Mouse (Mus musculus): ENCODE data around the gene Cacna1d. TPM values are rescaled to one million over a fixed set of nuclear protein-coding genes. Genes with fewer than 3 reads are reported as not detected.

The Cacna1d gene
- polyA plus RNA-seq (2015; fragmentation: Nextera tagmentation; extraction: Ambion mirVana) = 0.22 and 0.36 TPM in 2 replicates

DNA sequence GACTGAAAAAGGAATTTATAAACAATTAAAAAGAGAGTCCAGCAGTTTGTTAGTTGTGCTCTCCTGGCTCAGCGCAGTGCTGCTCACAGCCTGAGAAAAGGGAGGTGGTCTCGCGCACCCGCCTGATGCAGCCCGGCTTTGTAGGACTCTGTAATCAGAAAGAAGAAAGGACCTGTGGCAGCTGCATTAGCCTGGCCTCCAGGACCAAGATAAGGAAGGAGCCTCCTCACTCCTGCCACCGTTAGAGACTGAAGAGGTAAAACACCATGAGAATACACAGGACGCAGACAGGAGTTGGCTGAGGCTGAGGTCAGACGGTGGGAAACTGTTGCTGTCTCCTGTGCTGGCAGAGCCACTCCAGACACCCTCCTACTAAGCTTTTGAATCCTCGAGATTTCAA lies at the start of gene Cacna1d:
TSS of gene Cacna1d (minus strand) at position 114 of the 400 bp plus-strand sequence.
- Histone ChIP-seq H3K4me1 (ENCODE audit: insufficient read depth) (no peaks in the 10 kb centered on the region), H3K9me3 (ENCODE audit: low read length) (no peaks in the 10 kb centered on the region), H3K27ac (ENCODE audit: low read depth) (no peak within 1 kb of the TSS), H3K9ac (replicated peaks) (no peak within 1 kb of the TSS), H3K4me3 (ENCODE audit: low read depth, low read length) (no peak within 1 kb of the TSS), H3K27me3 (ENCODE audit: insufficient read depth, low read length) (no peaks in the 10 kb centered on the region), H3K36me3 (replicated peaks; ENCODE audit: insufficient read depth, low read length) (peaks cover 49% of the 10 kb centered on the region), H3K4me2 (ENCODE audit: low read depth, low read length) (no peak within 1 kb of the TSS)
- TF ChIP-seq CTCF (IDR thresholded peaks at IDR 0.05; ENCODE audit: low read depth) (no peak), EP300 (IDR thresholded peaks at IDR 0.05; ENCODE audit: low read depth) (no peak)
- DNase-seq (no peak), ATAC-seq (no peak)
- WGBS (ENCODE audit: insufficient replicate concordance) = 80% methylated on average over 9 of the region's 9 CpGs

DNA sequence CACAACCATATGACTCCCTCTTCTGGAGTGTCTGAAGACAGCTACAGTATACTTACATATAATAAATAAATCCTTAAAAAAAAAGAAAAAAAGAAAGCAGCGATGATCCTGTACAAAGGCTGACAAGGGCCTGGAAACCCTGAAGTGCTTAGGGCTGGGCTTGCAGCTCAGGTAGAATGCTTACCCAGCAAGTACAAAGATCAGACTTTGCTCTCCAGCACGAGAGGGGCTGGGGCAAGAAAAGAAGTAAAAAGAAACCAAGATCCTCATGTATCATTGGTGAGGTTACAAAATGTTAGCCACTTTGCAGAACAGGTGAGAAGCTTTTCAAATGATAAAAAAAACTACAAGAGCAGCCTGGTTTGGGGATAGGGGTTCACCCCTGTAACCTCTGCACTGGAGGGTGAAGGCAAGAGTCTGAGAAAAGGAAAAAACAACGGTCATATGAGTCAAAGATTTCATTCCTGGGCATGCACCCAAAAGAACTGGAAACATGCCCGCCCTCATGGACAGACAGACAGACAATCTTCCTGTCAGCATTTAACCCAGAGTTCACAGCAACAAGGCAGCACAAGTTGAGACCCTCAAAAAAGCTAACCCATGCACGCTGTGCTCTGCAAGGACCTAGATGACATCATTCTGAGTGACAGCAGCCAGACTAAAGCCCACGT lies 42.7 kb upstream of the Cacna1d start:
- Histone ChIP-seq H3K9ac (replicated peaks) (no peak overlapping the region), H3K27me3 (ENCODE audit: insufficient read depth, low read length) (no peaks in the 10 kb centered on the region), H3K36me3 (replicated peaks; ENCODE audit: insufficient read depth, low read length) (no peaks in the 10 kb centered on the region), H3K9me3 (ENCODE audit: low read length) (no peaks in the 10 kb centered on the region), H3K4me2 (ENCODE audit: low read depth, low read length) (no peak overlapping the region), H3K4me1 (ENCODE audit: insufficient read depth) (no peaks in the 10 kb centered on the region), H3K4me3 (ENCODE audit: low read depth, low read length) (no peak overlapping the region), H3K27ac (ENCODE audit: low read depth) (no peak overlapping the region)
- TF ChIP-seq EP300 (IDR thresholded peaks at IDR 0.05; ENCODE audit: low read depth) = no peak
- no peak for TF ChIP-seq CTCF (IDR thresholded peaks at IDR 0.05; ENCODE audit: low read depth)
- WGBS (ENCODE audit: insufficient replicate concordance) = 57% methylated on average over 6 of the region's 6 CpGs
- ATAC-seq (no peak), DNase-seq (no peak)

DNA sequence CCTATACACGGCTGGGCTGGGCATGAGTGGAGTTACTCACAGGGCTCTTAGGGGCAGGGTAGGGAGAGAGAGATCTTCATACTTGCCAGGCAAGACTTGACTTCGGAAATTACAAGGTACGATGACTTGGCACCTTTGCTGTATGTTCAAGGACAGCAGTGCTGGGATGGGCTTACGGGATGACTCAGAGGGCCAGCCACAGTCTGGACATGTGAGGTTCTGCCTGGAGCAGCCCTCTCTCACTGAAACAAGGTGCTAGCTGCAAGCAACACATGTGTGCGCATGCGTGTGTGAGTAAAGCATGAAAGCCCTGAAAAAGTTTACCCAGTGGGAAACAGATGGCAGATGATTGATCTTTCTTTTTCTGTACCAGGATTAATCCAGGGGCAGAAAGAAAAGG lies 40.6 kb upstream of the Cacna1d start:
- ATAC-seq = no peak
- no peaks in the 10 kb centered on the region for H3K4me1 ChIP-seq (ENCODE audit: insufficient read depth)

DNA sequence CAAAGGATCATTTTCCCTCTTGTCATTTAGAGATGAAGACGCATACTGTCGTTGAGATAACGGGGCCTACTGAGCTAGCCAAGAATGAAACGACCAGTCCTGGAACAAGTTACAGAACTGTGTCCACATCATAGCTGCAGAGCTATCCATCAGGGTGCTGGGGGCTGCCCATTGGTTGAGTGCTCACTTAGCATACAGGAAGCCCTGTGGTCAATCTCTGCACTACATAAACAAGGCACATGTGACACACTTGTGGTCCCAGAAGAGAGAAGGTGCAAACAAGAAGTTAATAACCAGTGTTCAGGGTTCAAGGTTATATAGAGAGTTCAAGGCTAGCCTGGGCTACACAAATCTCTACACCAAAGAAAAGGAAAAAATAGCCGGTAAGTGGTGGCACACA lies 40.2 kb upstream of the Cacna1d start:
- peaks cover 11% of the 10 kb centered on the region for H3K36me3 ChIP-seq (replicated peaks; ENCODE audit: insufficient read depth, low read length)
- 77% methylated on average over 5 of the region's 5 CpGs for WGBS (ENCODE audit: insufficient replicate concordance)
- H3K9me3 ChIP-seq (ENCODE audit: low read length) = no peaks in the 10 kb centered on the region
- DNase-seq (no peak), ATAC-seq (no peak)
- no peak overlapping the region for H3K4me2 ChIP-seq (ENCODE audit: low read depth, low read length)
- TF ChIP-seq CTCF (IDR thresholded peaks at IDR 0.05; ENCODE audit: low read depth) = no peak
- no peak for TF ChIP-seq EP300 (IDR thresholded peaks at IDR 0.05; ENCODE audit: low read depth)
- H3K27ac ChIP-seq (ENCODE audit: low read depth) = no peak overlapping the region
- H3K4me1 ChIP-seq (ENCODE audit: insufficient read depth) = no peaks in the 10 kb centered on the region
- no peak overlapping the region for H3K4me3 ChIP-seq (ENCODE audit: low read depth, low read length)
- H3K9ac ChIP-seq (replicated peaks) = no peak overlapping the region
- H3K27me3 ChIP-seq (ENCODE audit: insufficient read depth, low read length) = no peaks in the 10 kb centered on the region

More for the DNA sequence above, 40.6 kb upstream of the Cacna1d start:
- Histone ChIP-seq H3K27ac (ENCODE audit: low read depth) (no peak overlapping the region), H3K9me3 (ENCODE audit: low read length) (no peaks in the 10 kb centered on the region), H3K27me3 (ENCODE audit: insufficient read depth, low read length) (no peaks in the 10 kb centered on the region), H3K36me3 (replicated peaks; ENCODE audit: insufficient read depth, low read length) (peaks cover 9% of the 10 kb centered on the region), H3K4me3 (ENCODE audit: low read depth, low read length) (no peak overlapping the region), H3K9ac (replicated peaks) (no peak overlapping the region), H3K4me2 (ENCODE audit: low read depth, low read length) (no peak overlapping the region)
- TF ChIP-seq EP300 (IDR thresholded peaks at IDR 0.05; ENCODE audit: low read depth) (no peak), CTCF (IDR thresholded peaks at IDR 0.05; ENCODE audit: low read depth) (no peak)
- DNase-seq = no peak
- 75% methylated on average over 6 of the region's 6 CpGs for WGBS (ENCODE audit: insufficient replicate concordance)

DNA sequence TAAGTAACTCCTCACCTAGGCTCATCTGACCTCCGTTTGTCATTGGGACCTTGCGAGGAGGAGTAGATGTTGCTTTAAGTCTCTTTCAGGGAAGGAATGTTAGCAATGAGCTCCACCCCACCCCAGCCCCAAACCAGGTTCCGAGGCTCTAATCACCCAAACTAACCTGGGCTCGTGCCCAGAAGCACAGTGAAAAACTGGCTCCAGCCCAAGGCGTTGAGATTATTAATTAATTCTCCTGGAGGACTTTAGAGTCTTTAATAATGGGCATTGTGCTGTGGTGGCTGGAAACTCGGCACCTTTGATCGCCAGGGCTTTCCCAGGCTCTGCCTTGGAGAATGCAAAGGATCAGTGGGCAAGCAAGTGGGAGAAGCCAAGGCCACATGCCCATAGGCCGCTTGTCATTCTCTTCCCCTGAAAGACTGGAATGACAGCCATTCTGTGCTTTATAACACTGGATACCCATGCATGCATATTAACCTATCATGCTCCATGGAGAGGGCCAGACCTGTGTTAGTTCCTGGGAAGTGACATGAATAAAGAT lies 39.5 kb upstream of the Cacna1d start:
- H3K27me3 ChIP-seq (ENCODE audit: insufficient read depth, low read length) = no peaks in the 10 kb centered on the region
- WGBS (ENCODE audit: insufficient replicate concordance) = 78% methylated on average over 8 of the region's 8 CpGs
- H3K9me3 ChIP-seq (ENCODE audit: low read length) = no peaks in the 10 kb centered on the region
- no peak overlapping the region for H3K27ac ChIP-seq (ENCODE audit: low read depth)
- DNase-seq = no peak
- H3K4me3 ChIP-seq (ENCODE audit: low read depth, low read length) = no peak overlapping the region
- H3K4me1 ChIP-seq (ENCODE audit: insufficient read depth) = no peaks in the 10 kb centered on the region
- peaks cover 12% of the 10 kb centered on the region for H3K36me3 ChIP-seq (replicated peaks; ENCODE audit: insufficient read depth, low read length)
- TF ChIP-seq EP300 (IDR thresholded peaks at IDR 0.05; ENCODE audit: low read depth) (no peak), CTCF (IDR thresholded peaks at IDR 0.05; ENCODE audit: low read depth) (no peak)
- H3K9ac ChIP-seq (replicated peaks) = no peak overlapping the region
- H3K4me2 ChIP-seq (ENCODE audit: low read depth, low read length) = no peak overlapping the region
- no peak for ATAC-seq

DNA sequence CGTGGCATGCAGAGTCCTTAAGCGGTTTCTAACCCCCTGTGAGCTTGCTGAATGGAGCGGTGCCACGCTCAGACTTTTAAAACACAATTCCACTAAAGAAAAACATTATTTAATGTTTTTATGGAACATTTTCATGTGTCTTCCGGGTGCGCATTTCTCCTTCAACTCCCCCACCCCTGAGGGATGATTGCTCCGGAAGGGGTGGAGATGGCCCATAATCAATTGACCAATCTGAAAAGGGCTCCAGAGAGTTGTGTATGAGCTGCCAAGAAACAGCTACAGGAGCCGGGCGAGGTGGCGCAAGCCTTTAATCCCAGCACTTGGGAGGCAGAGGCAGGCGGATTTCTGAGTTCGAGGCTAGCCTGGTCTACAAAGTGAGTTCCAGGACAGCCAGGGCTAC lies 38.2 kb upstream of the Cacna1d start:
- no peak for DNase-seq
- H3K9me3 ChIP-seq (ENCODE audit: low read length) = no peaks in the 10 kb centered on the region
- H3K36me3 ChIP-seq (replicated peaks; ENCODE audit: insufficient read depth, low read length) = peaks cover 20% of the 10 kb centered on the region
- H3K4me2 ChIP-seq (ENCODE audit: low read depth, low read length) = no peak overlapping the region
- TF ChIP-seq CTCF (IDR thresholded peaks at IDR 0.05; ENCODE audit: low read depth) (no peak), EP300 (IDR thresholded peaks at IDR 0.05; ENCODE audit: low read depth) (no peak)
- H3K4me3 ChIP-seq (ENCODE audit: low read depth, low read length) = no peak overlapping the region
- ATAC-seq = no peak
- H3K4me1 ChIP-seq (ENCODE audit: insufficient read depth) = no peaks in the 10 kb centered on the region
- no peak overlapping the region for H3K9ac ChIP-seq (replicated peaks)
- H3K27ac ChIP-seq (ENCODE audit: low read depth) = no peak overlapping the region
- WGBS (ENCODE audit: insufficient replicate concordance) = 87% methylated on average over 12 of the region's 12 CpGs
- no peaks in the 10 kb centered on the region for H3K27me3 ChIP-seq (ENCODE audit: insufficient read depth, low read length)

Data from liver, postnatal 0 days (tissue).